Mouse (Mus musculus) thymus, postnatal 36 days (tissue): ENCODE measurements around the gene Otud7b.

Source experiments
- DNase-seq, 2 experiments: peaks; one replicate each; pipeline ENCODE4 v3.0.0; 2022; ENCODE audit warnings: mixed read lengths in 2 of 2

Gene Otud7b

DNA sequence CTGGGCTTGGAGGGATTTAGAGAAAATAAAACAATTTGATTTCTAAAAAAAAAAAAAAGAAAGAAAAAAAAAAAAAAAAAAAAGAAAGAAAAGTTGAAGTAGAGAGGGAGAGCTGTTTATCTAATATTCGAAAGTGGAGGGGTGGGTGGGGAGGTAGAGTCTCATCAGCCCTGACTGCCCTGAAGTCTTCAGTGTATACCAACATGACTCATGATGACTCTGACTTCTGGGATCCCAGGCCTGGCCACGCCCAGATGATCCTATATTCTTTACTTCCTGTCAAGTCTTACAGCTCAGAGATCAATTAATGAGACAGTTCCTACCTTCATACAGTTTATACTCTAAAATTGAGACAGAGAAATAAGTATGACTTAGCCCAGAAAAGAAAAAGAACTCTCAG lies 17.1 kb upstream of the Otud7b start:
- DNase-seq: no peak

- no peak for DNase-seq
Observed at GRCm38 (mm10) chr3:96087801-96088200, 16.5 kb upstream of the Otud7b start.

- no peak for DNase-seq
Observed at GRCm38 (mm10) chr3:96089882-96090489, 14.3 kb upstream of the Otud7b start.

- DNase-seq: no peak
Observed at GRCm38 (mm10) chr3:96091146-96091545, 13.2 kb upstream of the Otud7b start.

- no peak for DNase-seq
Observed at GRCm38 (mm10) chr3:96091966-96092365, 12.4 kb upstream of the Otud7b start.

- DNase-seq: no peak
Observed at GRCm38 (mm10) chr3:96093509-96093908, 10.8 kb upstream of the Otud7b start.

DNA sequence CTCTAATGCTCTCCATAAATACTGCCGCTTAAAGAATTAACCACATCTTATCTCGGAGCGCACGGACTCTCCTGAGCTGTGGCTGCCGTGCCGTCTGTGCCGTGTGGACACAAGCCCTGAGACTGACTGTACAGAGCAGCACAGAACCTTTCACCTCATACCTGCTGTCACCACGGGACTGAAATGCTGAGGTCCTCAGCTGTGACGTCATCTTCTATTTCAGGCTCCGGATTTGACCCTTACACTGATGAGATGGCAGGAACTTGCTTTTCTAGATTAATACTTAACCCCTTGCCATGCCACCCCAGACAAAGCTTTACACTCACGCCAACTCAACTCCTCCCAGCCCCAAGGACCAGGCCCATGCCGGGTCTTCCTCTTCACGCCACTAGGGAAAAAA lies 10.1 kb upstream of the Otud7b start:
- no peak for DNase-seq

- DNase-seq: no peak
Observed at GRCm38 (mm10) chr3:96098168-96098567, 6.2 kb upstream of the Otud7b start.

GRCm38 (mm10) chr3:96098616-96099267 lies 5.6 kb upstream of the Otud7b start:
- no peak for DNase-seq

DNA sequence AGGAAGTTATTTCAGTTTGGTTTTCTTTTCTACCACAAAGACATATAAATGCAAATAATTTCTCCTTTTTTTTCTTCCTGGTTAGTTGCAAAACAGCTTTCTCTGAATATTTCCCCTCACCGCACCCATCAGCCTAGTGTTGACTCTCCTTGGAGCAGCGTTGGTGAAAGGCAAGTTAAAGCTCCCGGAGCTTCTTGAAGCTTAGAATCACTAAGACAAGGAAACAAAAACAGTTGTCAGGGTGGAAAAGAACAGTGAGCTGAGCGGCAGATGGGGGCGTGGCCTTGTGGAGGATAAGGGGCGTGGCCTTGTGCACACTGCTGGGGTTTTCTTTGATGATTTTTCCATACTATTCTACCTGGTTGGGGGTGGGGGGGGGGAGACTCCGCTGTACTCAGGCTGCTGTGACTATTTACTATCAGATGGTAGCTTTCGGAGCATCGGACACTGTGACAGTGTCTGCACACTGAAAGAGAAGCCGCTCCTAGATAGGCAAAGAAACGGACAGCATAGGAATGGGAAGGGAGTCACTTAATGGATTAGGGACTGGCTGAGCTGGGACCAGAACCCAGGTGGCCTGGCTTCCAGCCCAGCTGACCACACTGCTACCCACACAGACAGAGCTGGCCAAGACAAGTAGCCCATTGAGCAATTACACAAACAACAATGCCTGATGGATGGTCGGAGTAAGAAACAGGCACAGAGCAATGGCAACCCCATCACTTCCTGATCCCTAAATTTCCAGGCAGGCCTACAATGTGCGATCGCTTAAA lies 2.0 kb upstream of the Otud7b start:
- peak; percentile 71 to 79 for DNase-seq

DNA sequence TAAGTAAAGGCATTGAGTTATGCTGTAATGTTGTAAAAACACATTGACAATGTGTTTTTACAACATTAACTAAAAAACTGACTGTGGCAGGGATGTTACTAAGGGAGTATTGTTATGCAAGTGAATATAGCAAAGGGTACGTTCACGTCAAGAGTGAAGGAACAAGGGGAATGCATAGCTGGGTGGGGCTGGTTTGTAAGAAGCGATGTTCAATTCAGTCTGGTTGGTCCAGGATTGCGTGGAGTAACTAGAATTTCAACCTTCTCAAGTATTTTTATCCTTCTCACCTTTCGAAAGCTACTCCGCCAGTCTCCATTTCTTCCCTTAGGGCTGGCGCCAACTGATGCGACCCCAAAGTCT lies 446 bp upstream of the Otud7b start:
- DNase-seq: no peak

- DNase-seq: no peak
Observed at GRCm38 (mm10) chr3:96105232-96105747, 963 bp downstream of the Otud7b start.

- DNase-seq: no peak
Observed at GRCm38 (mm10) chr3:96106151-96106550, 1.8 kb downstream of the Otud7b start.

- DNase-seq: no peak
Observed at GRCm38 (mm10) chr3:96108315-96108714, 4.0 kb downstream of the Otud7b start.

DNA sequence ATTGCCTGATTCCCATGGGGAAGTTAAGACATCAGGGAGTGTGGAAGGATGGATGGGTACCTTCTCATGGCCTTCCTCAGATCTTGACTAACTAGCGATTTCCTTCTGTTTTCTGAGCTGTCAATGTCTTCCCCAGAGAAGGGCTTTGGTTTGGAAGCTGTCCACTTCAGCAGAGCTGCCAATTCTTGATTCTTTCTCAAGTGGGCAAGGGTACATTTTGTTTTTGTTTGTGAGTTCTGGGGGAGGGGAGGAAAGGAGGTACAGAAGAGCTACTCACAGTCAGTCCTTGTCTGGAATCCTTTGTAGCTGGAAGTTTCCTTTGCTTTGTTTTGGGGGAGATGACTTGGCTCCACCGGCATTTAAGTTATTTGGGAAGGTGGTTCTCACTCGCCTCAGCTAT lies 8.9 kb downstream of the Otud7b start:
- DNase-seq: no peak

DNA sequence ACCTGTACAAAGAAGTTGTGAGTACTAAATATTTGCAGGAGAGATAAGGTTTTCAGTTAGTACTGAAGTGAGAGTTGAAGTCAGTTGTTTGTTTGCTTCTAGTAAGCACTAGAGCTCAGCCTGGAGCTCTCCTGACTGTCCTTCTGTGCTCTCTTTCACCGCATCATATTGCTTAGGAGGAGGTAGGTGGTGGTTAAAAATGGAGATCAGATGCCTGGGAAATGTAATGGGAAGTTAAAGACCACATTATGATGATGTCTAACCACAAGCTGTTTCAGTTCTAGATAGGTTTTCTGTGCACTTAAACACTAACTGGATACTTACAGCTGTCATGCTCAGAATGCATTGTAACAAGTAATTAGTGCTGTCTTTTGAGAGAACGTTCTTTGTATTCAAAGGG lies 13.8 kb downstream of the Otud7b start:
- DNase-seq: no peak

GRCm38 (mm10) chr3:96118702-96119101 lies 14.4 kb downstream of the Otud7b start:
- no peak for DNase-seq

GRCm38 (mm10) chr3:96124235-96124634 lies 19.9 kb downstream of the Otud7b start:
- DNase-seq: no peak

DNA sequence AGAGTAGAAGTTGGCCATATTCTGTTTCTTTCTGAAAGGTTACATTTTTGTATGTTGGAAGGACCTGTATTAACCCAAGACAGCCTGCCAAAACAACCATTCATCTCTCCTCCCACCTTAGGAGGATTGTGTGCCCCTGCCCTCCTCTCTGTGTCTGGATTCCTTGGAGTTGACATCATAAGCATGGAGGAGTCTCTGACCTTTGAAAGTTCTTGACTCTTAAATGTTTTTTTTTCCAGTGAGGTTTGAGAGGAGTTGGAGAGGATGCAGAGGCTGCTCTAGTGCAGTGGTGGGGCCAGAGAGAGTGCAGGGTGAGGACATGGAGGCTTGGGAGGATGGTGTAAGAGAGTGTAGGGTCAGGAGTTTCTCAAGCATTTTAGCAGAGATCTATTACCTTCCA lies 23.8 kb downstream of the Otud7b start:
- no peak for DNase-seq

DNA sequence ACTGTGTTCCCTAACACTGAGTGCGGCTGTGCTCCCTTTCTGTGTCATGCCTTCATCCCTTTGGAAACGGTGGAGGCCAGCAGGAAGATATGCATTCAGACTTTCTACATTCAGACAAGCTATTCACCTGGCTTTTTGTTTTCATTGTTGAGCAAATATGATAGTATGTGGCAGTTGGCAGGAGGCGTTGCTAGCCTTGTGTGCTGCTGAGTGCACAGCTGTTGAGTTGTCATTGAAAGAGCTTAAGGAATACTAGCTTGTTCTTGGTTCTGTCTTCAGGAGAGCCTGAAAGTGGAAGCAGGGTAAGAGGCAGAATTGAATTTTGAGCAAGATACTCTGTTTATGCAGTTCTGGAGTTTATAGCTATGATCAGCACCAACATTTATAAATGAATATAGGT lies 28.2 kb downstream of the Otud7b start:
- no peak for DNase-seq

DNA sequence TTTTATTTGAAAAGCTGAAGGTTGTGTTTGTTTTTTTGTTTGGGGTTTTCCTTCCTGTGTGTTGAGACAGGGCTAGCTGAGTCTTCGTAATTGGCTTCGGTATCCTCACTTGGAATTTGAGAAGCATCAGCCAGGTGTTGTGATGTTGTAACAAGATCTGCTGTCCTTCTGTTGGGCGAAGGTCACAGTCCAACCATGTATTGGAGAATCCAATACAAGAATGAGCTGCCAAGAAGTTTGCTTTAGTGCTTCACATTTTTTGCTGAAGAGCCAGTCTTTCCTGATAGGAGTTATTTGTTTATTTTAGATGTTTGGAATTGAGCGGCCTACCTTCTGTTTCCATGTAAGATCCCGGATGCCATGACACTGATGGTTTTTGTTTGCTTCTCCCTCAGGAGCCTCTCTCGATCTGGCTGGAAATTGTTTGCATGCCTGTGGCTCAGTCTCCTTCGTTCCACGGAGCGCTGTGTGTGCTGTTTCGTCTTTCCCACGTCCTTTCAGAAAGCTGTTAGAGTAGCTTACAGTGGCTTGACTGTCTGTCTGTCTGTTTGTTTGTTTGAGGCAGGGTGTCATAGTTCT lies 29.1 kb downstream of the Otud7b start:
- no peak for DNase-seq

- DNase-seq: no peak
Observed at GRCm38 (mm10) chr3:96135011-96135410, 30.7 kb downstream of the Otud7b start.

DNA sequence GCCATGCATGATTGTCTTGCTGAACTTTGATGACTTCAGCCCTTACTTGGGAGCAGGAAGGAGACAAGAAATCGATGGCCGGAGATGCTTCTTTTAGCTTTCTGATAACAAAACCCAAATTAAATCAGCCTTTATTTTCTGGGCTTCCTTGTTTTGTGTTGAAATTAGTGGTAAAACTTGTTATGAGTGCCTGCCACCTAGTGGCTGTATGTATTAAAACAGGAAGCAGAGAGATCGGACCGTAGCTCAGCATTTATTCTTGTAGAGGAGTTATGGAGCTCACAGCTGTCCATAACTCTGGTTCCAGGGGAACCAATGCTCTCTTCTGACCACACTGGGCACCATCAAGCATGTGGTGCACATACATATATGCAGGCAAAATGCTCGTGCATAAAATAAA lies 43.6 kb downstream of the Otud7b start:
- peak in 1 of 2 experiments; percentile 17 for DNase-seq

GRCm38 (mm10) chr3:96151836-96152235 lies 47.5 kb downstream of the Otud7b start:
- DNase-seq: no peak
